Mouse (Mus musculus): ENCODE data around the gene Ear2. TPM values are rescaled to one million over a fixed set of nuclear protein-coding genes. Genes with fewer than 3 reads are reported as not detected.
"Not testable (repeated sequence)": the region's sequence is repeated elsewhere in the genome, so short reads cannot be mapped to it uniquely, and the experiment has no call there.

Gene Ear2
- polyA plus RNA-seq (2012; rRNA removed) (0.77 and 0.86 TPM in 2 replicates), polyA plus RNA-seq (2014; fragmentation: Nextera tagmentation; extraction: Ambion mirVana) (not detected in 2 replicates)

DNA sequence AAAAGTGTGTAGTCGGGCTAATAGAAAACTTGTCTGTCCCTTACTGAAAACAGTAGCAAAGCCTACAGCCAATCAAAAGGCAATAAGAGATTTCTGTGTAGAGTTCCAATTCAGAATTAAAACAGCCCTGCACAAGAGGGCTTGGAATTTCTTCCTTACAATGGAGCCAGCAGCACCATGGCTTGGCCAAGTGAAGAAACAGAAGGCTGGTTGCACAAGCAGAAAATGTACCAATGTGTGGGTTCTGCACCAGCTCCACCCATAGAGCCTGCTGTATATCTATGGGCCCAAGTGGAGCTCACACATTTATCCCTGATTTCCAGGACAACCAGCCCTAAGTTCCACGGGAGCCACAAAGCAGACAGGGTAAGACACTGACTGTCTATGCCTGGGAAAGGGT is at the start of gene Ear2:
Gene Ear2, plus strand, starts transcription at position 301 of the 400 bp plus-strand sequence.
- not testable (repeated sequence) for H3K4me3 ChIP-seq (replicated peaks; ENCODE audit: low read length); H3K27me3 ChIP-seq (ENCODE audit: control insufficient read depth, insufficient read depth, low read length); H3K36me3 ChIP-seq (ENCODE audit: control insufficient read depth, insufficient read depth, low read length); H3K9me3 ChIP-seq (ENCODE audit: control insufficient read depth, low read length); H3K4me1 ChIP-seq (ENCODE audit: control insufficient read depth, insufficient read depth, low read length); H3K4me2 ChIP-seq (replicated peaks; ENCODE audit: low read depth, low read length, severe bottlenecking); ATAC-seq (ENCODE audit: low FRiP score, low read depth); H3K9ac ChIP-seq (ENCODE audit: low read depth, low read length, severe bottlenecking); DNase-seq (ENCODE audit: low spot score); H3K27ac ChIP-seq (replicated peaks; ENCODE audit: low read depth, low read length)
- WGBS = 78% methylated on average over 2 of the region's 2 CpGs

GRCm38 (mm10) chr14:44067879-44068278 is 34.6 kb upstream of the Ear2 start:
- peak; percentile 28 for DNase-seq (ENCODE audit: low spot score)

GRCm38 (mm10) chr14:44070595-44070994 is 31.9 kb upstream of the Ear2 start:
- H3K4me3 ChIP-seq (replicated peaks; ENCODE audit: low read length); H3K27ac ChIP-seq (replicated peaks; ENCODE audit: low read depth, low read length); H3K4me2 ChIP-seq (replicated peaks; ENCODE audit: low read depth, low read length, severe bottlenecking); DNase-seq (ENCODE audit: low spot score); H3K9ac ChIP-seq (ENCODE audit: low read depth, low read length, severe bottlenecking); H3K27me3 ChIP-seq (ENCODE audit: control insufficient read depth, insufficient read depth, low read length); H3K4me1 ChIP-seq (ENCODE audit: control insufficient read depth, insufficient read depth, low read length); ATAC-seq (ENCODE audit: low FRiP score, low read depth); H3K9me3 ChIP-seq (ENCODE audit: control insufficient read depth, low read length); H3K36me3 ChIP-seq (ENCODE audit: control insufficient read depth, insufficient read depth, low read length): not testable (repeated sequence)
- 82% methylated on average over 1 of the region's 3 CpGs for WGBS

More at GRCm38 (mm10) chr14:44067879-44068278, 34.6 kb upstream of the Ear2 start:
- not testable (repeated sequence) for H3K27ac ChIP-seq (replicated peaks; ENCODE audit: low read depth, low read length); H3K27me3 ChIP-seq (ENCODE audit: control insufficient read depth, insufficient read depth, low read length); H3K4me2 ChIP-seq (replicated peaks; ENCODE audit: low read depth, low read length, severe bottlenecking); ATAC-seq (ENCODE audit: low FRiP score, low read depth); H3K4me1 ChIP-seq (ENCODE audit: control insufficient read depth, insufficient read depth, low read length); H3K4me3 ChIP-seq (replicated peaks; ENCODE audit: low read length); H3K9ac ChIP-seq (ENCODE audit: low read depth, low read length, severe bottlenecking); H3K36me3 ChIP-seq (ENCODE audit: control insufficient read depth, insufficient read depth, low read length); H3K9me3 ChIP-seq (ENCODE audit: control insufficient read depth, low read length)
- WGBS = 81% methylated on average over 1 of the region's 1 CpGs

GRCm38 (mm10) chr14:44077785-44078341 is 24.6 kb upstream of the Ear2 start:
- not testable (repeated sequence) for H3K27ac ChIP-seq (replicated peaks; ENCODE audit: low read depth, low read length); H3K36me3 ChIP-seq (ENCODE audit: control insufficient read depth, insufficient read depth, low read length); H3K27me3 ChIP-seq (ENCODE audit: control insufficient read depth, insufficient read depth, low read length); ATAC-seq (ENCODE audit: low FRiP score, low read depth); H3K4me1 ChIP-seq (ENCODE audit: control insufficient read depth, insufficient read depth, low read length); H3K4me2 ChIP-seq (replicated peaks; ENCODE audit: low read depth, low read length, severe bottlenecking); H3K9me3 ChIP-seq (ENCODE audit: control insufficient read depth, low read length); H3K4me3 ChIP-seq (replicated peaks; ENCODE audit: low read length); H3K9ac ChIP-seq (ENCODE audit: low read depth, low read length, severe bottlenecking)
- WGBS = 52% methylated on average over 4 of the region's 5 CpGs
- DNase-seq (ENCODE audit: low spot score) = peak; percentile 17

- H3K27ac ChIP-seq (replicated peaks; ENCODE audit: low read depth, low read length); H3K9ac ChIP-seq (ENCODE audit: low read depth, low read length, severe bottlenecking); H3K4me1 ChIP-seq (ENCODE audit: control insufficient read depth, insufficient read depth, low read length); DNase-seq (ENCODE audit: low spot score); H3K4me2 ChIP-seq (replicated peaks; ENCODE audit: low read depth, low read length, severe bottlenecking); H3K9me3 ChIP-seq (ENCODE audit: control insufficient read depth, low read length); H3K4me3 ChIP-seq (replicated peaks; ENCODE audit: low read length); ATAC-seq (ENCODE audit: low FRiP score, low read depth); H3K27me3 ChIP-seq (ENCODE audit: control insufficient read depth, insufficient read depth, low read length); H3K36me3 ChIP-seq (ENCODE audit: control insufficient read depth, insufficient read depth, low read length): not testable (repeated sequence)
- 89% methylated on average over 1 of the region's 1 CpGs for WGBS
Observed at GRCm38 (mm10) chr14:44086588-44086987, 15.9 kb upstream of the Ear2 start.

- H3K9ac ChIP-seq (ENCODE audit: low read depth, low read length, severe bottlenecking); ATAC-seq (ENCODE audit: low FRiP score, low read depth); H3K9me3 ChIP-seq (ENCODE audit: control insufficient read depth, low read length); H3K4me3 ChIP-seq (replicated peaks; ENCODE audit: low read length); H3K27me3 ChIP-seq (ENCODE audit: control insufficient read depth, insufficient read depth, low read length); DNase-seq (ENCODE audit: low spot score); H3K4me1 ChIP-seq (ENCODE audit: control insufficient read depth, insufficient read depth, low read length); H3K4me2 ChIP-seq (replicated peaks; ENCODE audit: low read depth, low read length, severe bottlenecking); H3K27ac ChIP-seq (replicated peaks; ENCODE audit: low read depth, low read length); H3K36me3 ChIP-seq (ENCODE audit: control insufficient read depth, insufficient read depth, low read length): not testable (repeated sequence)
- 68% methylated on average over 2 of the region's 2 CpGs for WGBS
Observed at GRCm38 (mm10) chr14:44087535-44087934, 14.9 kb upstream of the Ear2 start.

- not testable (repeated sequence) for H3K27me3 ChIP-seq (ENCODE audit: control insufficient read depth, insufficient read depth, low read length); ATAC-seq (ENCODE audit: low FRiP score, low read depth); H3K36me3 ChIP-seq (ENCODE audit: control insufficient read depth, insufficient read depth, low read length); H3K4me1 ChIP-seq (ENCODE audit: control insufficient read depth, insufficient read depth, low read length); H3K4me2 ChIP-seq (replicated peaks; ENCODE audit: low read depth, low read length, severe bottlenecking); H3K27ac ChIP-seq (replicated peaks; ENCODE audit: low read depth, low read length); H3K4me3 ChIP-seq (replicated peaks; ENCODE audit: low read length); DNase-seq (ENCODE audit: low spot score); H3K9me3 ChIP-seq (ENCODE audit: control insufficient read depth, low read length); H3K9ac ChIP-seq (ENCODE audit: low read depth, low read length, severe bottlenecking)
- WGBS = 68% methylated on average over 1 of the region's 1 CpGs
Observed at GRCm38 (mm10) chr14:44091524-44091923, 10.9 kb upstream of the Ear2 start.

- not testable (repeated sequence) for H3K27me3 ChIP-seq (ENCODE audit: control insufficient read depth, insufficient read depth, low read length); H3K9ac ChIP-seq (ENCODE audit: low read depth, low read length, severe bottlenecking); DNase-seq (ENCODE audit: low spot score); H3K27ac ChIP-seq (replicated peaks; ENCODE audit: low read depth, low read length); H3K36me3 ChIP-seq (ENCODE audit: control insufficient read depth, insufficient read depth, low read length); H3K9me3 ChIP-seq (ENCODE audit: control insufficient read depth, low read length); H3K4me2 ChIP-seq (replicated peaks; ENCODE audit: low read depth, low read length, severe bottlenecking); H3K4me3 ChIP-seq (replicated peaks; ENCODE audit: low read length); ATAC-seq (ENCODE audit: low FRiP score, low read depth); H3K4me1 ChIP-seq (ENCODE audit: control insufficient read depth, insufficient read depth, low read length)
- WGBS = 56% methylated on average over 5 of the region's 5 CpGs
Observed at GRCm38 (mm10) chr14:44094445-44094844, 8.0 kb upstream of the Ear2 start.

Measured in limb, embryonic 14.5 days (tissue).